ENCODE assay signal across 1 mouse cellular context in the genomic region with DNA sequence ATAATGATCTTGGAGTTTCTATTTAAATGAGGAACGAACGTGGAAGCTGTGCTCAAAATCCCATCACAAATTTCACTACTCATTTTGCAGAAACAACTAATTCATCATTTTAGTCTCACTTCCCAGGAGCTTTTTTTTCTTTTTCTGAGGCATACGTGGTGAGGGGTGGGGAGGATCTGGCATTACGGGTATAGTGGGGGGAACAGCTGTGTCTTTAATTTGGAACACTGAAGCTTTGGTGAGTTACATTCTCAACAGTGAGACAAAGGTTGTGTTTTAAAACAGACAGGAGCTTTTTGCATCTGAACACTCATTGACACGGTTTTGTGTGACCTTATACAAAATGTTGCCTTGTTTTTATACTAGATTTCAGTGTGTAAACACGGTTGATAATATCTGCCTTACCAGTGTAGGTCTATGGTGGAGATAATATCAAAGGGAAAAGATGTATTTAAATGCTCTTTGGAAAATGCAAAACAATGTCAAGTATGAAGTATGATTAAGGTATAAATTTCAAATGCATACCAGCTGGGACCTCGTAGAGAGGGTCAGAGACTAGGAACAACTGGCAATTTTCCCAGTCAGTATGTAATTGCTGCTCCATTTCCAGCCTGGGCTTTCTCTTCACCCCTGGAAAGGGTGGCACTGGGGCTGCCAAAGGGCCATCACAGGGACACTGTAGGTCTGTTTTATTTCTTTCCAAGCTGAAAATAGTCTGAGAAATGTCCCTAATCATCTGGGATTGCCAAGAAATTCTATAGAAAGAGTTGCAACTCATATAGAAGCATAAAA.
TF ChIP-seq lines count a peak whose summit lies in the region.

No protein-coding gene starts in this region.

TF ChIP-seq in CH12.LX, 34 proteins besides CTCF, POLR2A, EP300 and RAD21 (continued from another document):
- TF ChIP-seq CHD2 (IDR thresholded peaks at IDR 0.05; ENCODE audit: low read length) (no peak), GABPA (IDR thresholded peaks at IDR 0.05; ENCODE audit: insufficient replicate concordance, low read depth, low read length) (no peak), ZNF384 (IDR thresholded peaks at IDR 0.05; ENCODE audit: low read depth, low read length) (no peak), ETS1 (conservative IDR thresholded peaks at IDR 0.05; ENCODE audit: low read depth, low read length) (no peak), PAX5 (IDR thresholded peaks at IDR 0.05; ENCODE audit: low read length) (no peak), SIN3A (IDR thresholded peaks at IDR 0.05; ENCODE audit: low read length) (no peak), RCOR1 (conservative IDR thresholded peaks at IDR 0.05; ENCODE audit: low read depth, low read length) (no peak), ELF1 (IDR thresholded peaks at IDR 0.05; ENCODE audit: low read depth, low read length) (no peak)
TF ChIP-seq in CH12.LX: peak in this region for 0.
